Mouse (Mus musculus): ENCODE measurements around the gene Lexm. TPM values are rescaled to one million over a fixed set of nuclear protein-coding genes. Genes with fewer than 3 reads are reported as not detected.

Gene Lexm
- total and polyA plus RNA-seq, 2 experiments from 2014 or later: not detected

DNA sequence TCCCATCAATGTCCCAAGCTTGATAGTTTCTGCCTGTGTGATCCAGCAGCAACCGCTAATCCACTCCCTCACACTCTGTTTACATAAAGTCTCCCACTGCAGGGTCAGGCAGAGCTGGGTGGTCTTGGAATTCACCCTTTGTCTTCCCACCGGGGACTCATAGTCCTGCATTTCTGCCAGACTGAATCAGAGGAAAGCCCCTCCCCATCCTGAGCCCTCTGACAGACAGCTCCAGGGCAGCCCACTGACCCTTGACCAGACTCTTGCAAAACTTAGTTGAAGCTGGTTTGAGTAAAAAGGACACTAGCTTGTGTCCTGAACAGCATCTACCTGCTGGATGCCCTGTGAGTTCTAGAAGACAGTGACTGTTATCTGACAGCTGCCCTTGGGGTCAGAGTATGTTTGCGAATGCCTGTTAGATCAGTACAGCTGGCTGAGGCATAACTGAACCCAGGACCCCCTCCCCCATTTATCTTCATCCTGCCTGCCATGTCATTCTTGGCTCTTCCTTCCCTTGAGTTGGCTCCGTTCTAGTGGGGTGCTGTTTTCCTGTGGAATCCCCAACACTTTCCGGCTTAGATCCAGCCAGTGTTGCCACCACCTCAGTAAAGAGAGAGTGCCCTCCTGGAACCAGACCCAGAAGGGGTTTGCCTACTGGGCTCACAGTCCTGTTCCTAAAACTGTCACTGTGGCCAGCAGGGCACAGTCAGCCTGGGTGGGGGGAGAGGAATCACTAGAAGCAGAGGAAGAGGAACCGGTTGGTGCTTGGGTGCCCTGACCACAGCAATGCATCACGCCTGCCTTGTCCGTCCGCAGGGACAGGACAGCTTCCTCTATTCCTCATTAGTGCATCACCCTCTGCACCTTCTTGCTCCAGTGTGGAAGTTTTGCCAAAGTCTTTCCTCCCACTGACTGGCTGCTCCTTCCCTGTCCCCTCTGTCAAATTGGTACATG, 53.9 kb downstream of the Lexm start:
- no peak for DNase-seq (ENCODE audit: low spot score)
- H3K36me3 ChIP-seq (ENCODE audit: insufficient read depth, low read length): peaks cover 18% of the 10 kb centered on the region; the same call in 1 of the 2 replicates
- no peak for TF ChIP-seq CTCF (IDR thresholded peaks at IDR 0.05)
- H3K27ac ChIP-seq (ENCODE audit: low read depth, low read length): no peak overlapping the region
- peak overlapping the region; percentile 20; the same call in 1 of the 2 replicates for H3K9ac ChIP-seq (replicated peaks; ENCODE audit: low read length, poor library complexity, severe bottlenecking)
- peaks cover 21% of the 10 kb centered on the region for H3K4me1 ChIP-seq (ENCODE audit: insufficient read depth, low read length)
- H3K9me3 ChIP-seq (ENCODE audit: low read length): no peaks in the 10 kb centered on the region
- peak overlapping the region; percentile 79 for H3K4me3 ChIP-seq (ENCODE audit: low read depth, low read length)
- no peaks in the 10 kb centered on the region for H3K27me3 ChIP-seq (ENCODE audit: insufficient read depth, low read length)
- peak overlapping the region; percentile 94 for H3K4me2 ChIP-seq (ENCODE audit: low read depth, low read length, poor library complexity, severe bottlenecking)
- ATAC-seq (ENCODE audit: low FRiP score): no peak
- WGBS: 44% methylated on average over 9 of the region's 9 CpGs

DNA sequence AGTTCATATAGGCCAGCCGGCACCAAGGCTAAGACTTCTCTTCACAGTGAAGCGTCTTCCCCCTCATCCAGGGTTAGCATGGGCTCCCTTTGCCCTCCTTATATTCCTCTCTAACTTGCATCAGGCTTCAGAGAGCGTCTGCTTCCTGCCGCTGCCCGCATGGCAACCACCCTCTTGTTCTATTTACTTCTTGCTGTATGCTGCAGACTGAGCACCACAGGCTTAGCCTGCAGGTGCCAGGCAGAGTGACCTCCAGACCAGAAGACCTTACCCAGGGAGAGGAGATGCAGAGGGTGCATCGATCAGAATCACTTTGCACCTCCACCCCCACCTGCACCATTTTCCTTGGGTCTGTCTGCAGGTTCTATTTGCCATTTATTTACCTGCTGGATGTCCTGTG, 55.0 kb downstream of the Lexm start:
- Histone ChIP-seq H3K9ac (replicated peaks; ENCODE audit: low read length, poor library complexity, severe bottlenecking) (peak overlapping the region; percentile 66), H3K4me1 (ENCODE audit: insufficient read depth, low read length) (peaks cover 21% of the 10 kb centered on the region), H3K36me3 (ENCODE audit: insufficient read depth, low read length) (peaks cover 18% of the 10 kb centered on the region; the same call in 1 of the 2 replicates), H3K4me2 (ENCODE audit: low read depth, low read length, poor library complexity, severe bottlenecking) (peak overlapping the region; percentile 94), H3K9me3 (ENCODE audit: low read length) (no peaks in the 10 kb centered on the region), H3K4me3 (ENCODE audit: low read depth, low read length) (peak overlapping the region; percentile 79), H3K27me3 (ENCODE audit: insufficient read depth, low read length) (no peaks in the 10 kb centered on the region), H3K27ac (ENCODE audit: low read depth, low read length) (no peak overlapping the region)
- ATAC-seq (ENCODE audit: low FRiP score) (no peak), DNase-seq (ENCODE audit: low spot score) (no peak)
- WGBS: 8% methylated on average over 6 of the region's 6 CpGs
- TF ChIP-seq CTCF (IDR thresholded peaks at IDR 0.05): no peak

DNA sequence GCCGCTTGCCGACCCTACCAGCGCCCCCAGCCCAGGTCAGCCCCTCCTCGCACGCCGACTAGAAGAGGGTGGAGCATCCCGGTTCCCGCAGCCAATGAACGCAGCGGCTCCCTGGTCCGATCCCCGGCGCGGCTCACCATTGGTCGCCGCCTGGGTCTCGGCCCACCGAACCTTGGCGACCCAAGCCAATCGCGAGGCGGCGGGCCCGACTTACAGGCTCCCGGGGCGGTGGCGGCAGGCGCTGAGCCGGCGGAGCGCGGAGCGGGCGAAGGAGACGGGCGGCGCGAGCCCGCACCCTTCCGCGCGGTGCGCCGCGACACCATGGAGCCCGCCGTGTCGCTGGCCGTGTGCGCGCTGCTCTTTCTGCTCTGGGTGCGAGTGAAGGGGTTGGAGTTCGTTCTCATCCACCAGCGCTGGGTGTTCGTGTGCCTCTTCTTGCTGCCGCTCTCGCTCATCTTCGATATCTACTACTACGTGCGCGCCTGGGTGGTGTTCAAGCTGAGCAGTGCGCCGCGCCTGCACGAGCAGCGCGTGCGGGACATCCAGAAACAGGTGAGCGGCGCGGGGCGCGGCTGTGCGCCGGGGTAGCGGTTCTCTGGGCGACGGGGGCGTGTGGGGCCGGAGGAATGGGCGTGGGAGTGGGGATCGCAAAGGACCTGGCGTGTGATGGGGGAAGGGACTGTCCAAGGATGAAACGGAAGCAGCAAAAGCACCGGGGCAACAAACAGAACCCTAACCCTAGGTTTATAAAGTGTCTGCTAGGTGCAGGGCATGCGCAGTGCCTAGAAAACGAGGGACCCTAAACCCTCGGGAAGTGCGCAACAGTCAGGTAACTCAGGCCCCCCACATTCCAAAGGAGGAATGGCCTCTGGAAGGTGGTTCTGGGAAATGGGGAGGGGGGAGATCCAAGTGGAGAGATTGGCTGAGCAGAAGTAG, 55.9 kb downstream of the Lexm start, which contains the start of gene Dhcr24:
Dhcr24 (plus strand) TSS at position 193 of the 936 bp plus-strand sequence.
- H3K4me3 ChIP-seq (ENCODE audit: low read depth, low read length): peak within 1 kb of the TSS; percentile 79
- H3K36me3 ChIP-seq (ENCODE audit: insufficient read depth, low read length): peaks cover 15% of the 10 kb centered on the region; the same call in 1 of the 2 replicates
- H3K4me2 ChIP-seq (ENCODE audit: low read depth, low read length, poor library complexity, severe bottlenecking): peak within 1 kb of the TSS; percentile 94
- no peaks in the 10 kb centered on the region for H3K9me3 ChIP-seq (ENCODE audit: low read length)
- peak within 1 kb of the TSS; percentile 79 for H3K27ac ChIP-seq (ENCODE audit: low read depth, low read length)
- ATAC-seq (ENCODE audit: low FRiP score) (peak; percentile 98), DNase-seq (ENCODE audit: low spot score) (peak; percentile 96)
- H3K4me1 ChIP-seq (ENCODE audit: insufficient read depth, low read length): peaks cover 21% of the 10 kb centered on the region
- H3K9ac ChIP-seq (replicated peaks; ENCODE audit: low read length, poor library complexity, severe bottlenecking): peak within 1 kb of the TSS; percentile 66
- H3K27me3 ChIP-seq (ENCODE audit: insufficient read depth, low read length): no peaks in the 10 kb centered on the region
- no peak for TF ChIP-seq CTCF (IDR thresholded peaks at IDR 0.05)
- under 1% methylated on average over 80 of the region's 89 CpGs for whole genome bisulfite sequencing

DNA sequence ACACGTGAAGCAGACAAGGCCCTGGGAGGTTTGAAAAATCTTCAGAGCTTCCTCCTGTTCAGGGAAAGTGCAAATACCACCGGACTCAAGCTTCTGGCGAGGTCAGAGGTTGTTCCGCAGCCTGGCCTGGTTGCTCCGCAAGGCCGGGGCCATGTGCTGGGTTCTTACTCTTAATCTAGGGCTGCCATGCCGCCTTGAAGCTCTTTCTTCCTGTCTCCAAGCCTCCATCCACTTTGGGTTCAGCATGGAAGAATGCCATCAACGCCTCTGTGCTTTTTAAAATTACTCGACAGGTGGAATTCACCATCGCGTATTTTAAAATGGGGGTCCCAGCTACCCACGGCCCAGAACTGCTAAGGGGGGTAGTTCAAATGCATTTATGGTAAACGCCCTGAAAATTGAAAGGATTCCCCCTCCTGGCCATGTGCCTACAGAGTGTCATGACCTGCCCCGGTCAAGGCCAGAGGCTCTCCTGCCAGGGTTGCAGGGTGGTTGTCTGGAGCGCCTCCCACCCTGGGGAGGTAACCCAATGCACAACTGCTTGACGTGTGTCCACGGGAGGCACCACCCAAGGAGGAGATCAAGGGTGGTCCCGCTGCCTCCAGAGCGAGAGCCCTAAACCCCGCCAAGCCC, 56.7 kb downstream of the Lexm start:
- no peak for ATAC-seq (ENCODE audit: low FRiP score)
- 2% methylated on average over 20 of the region's 20 CpGs for WGBS
- peak overlapping the region; percentile 79 for H3K4me3 ChIP-seq (ENCODE audit: low read depth, low read length)

More for the DNA sequence above, 56.7 kb downstream of the Lexm start:
- H3K27ac ChIP-seq (ENCODE audit: low read depth, low read length): peak overlapping the region; percentile 78
- no peaks in the 10 kb centered on the region for H3K27me3 ChIP-seq (ENCODE audit: insufficient read depth, low read length)
- H3K9me3 ChIP-seq (ENCODE audit: low read length): no peaks in the 10 kb centered on the region
- peaks cover 21% of the 10 kb centered on the region for H3K4me1 ChIP-seq (ENCODE audit: insufficient read depth, low read length)
- H3K9ac ChIP-seq (replicated peaks; ENCODE audit: low read length, poor library complexity, severe bottlenecking): peak overlapping the region; percentile 66
- peak overlapping the region; percentile 94 for H3K4me2 ChIP-seq (ENCODE audit: low read depth, low read length, poor library complexity, severe bottlenecking)
- DNase-seq (ENCODE audit: low spot score): peak; percentile 25
- no peak for TF ChIP-seq CTCF (IDR thresholded peaks at IDR 0.05)
- H3K36me3 ChIP-seq (ENCODE audit: insufficient read depth, low read length): peaks cover 7% of the 10 kb centered on the region; the same call in 1 of the 2 replicates

Measured in midbrain, postnatal 0 days (tissue).